8 mouse cellular contexts compared by ENCODE assay signal in the genomic region with DNA sequence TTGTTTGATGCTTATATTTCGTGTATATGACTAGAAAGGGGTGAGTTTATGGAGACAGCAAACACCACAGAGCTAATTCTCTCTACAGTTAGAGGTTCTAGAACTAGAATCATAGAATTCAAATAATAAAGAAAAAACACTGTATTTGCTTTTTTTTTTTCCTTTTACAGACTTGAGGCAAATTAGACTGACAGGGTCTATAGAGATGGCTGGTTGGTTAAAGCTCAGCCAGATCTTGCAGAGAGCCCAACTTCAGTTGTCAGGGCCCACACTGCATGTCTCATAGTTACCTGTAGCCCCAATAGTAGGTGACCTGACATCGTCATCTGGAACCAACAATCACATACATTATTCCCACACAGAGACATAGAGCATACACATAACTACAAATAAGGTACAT. TPM values are rescaled to one million over a fixed set of nuclear protein-coding genes. Genes with fewer than 3 reads are reported as not detected.
DNase-seq lines count a peak whose midpoint lies in the region; ATAC-seq lines count a peak whose summit lies in the region.

Dpy30 (minus strand) TSS at position 101 of the 400 bp plus-strand sequence.

- no peak for DNase-seq in kidney, adult 8-10 months
- no peak for DNase-seq in adrenal gland, postnatal 14 days
- DNase-seq in gastrocnemius, postnatal 10 days: no peak
- no peak for DNase-seq in retina, postnatal 1 day
- DNase-seq in right cerebral cortex, postnatal 25 days: no peak

- no peak within 1 kb of the TSS for H3K9ac ChIP-seq in kidney, embryonic 14.5 days (ENCODE audit: low read depth, low read length)

- no peak for ATAC-seq in kidney, embryonic 14.5 days (ENCODE audit: low FRiP score, low TSS enrichment)
- no peak for ATAC-seq in inflammation-experienced regulatory T-cells, adult 6 months
- no peak for ATAC-seq in megakaryocyte, adult 5-6 weeks (ENCODE audit: poor library complexity, severe bottlenecking)

- no peaks in the 10 kb centered on the region for H3K36me3 ChIP-seq in kidney, embryonic 14.5 days (ENCODE audit: control insufficient read depth, insufficient read depth, low read length)

- H3K4me1 ChIP-seq in kidney, embryonic 14.5 days (ENCODE audit: control insufficient read depth, insufficient read depth, low read length): no peaks in the 10 kb centered on the region

- no peaks in the 10 kb centered on the region for H3K9me3 ChIP-seq in kidney, embryonic 14.5 days (ENCODE audit: control insufficient read depth, low read length)

- no peak within 1 kb of the TSS for H3K4me3 ChIP-seq in kidney, embryonic 14.5 days (ENCODE audit: low read length)

- no peak within 1 kb of the TSS for H3K4me2 ChIP-seq in kidney, embryonic 14.5 days (replicated peaks; ENCODE audit: low read depth, low read length)

- WGBS in kidney, embryonic 14.5 days: 84% methylated on average over 2 of the region's 2 CpGs

- no peak within 1 kb of the TSS for H3K27ac ChIP-seq in kidney, embryonic 14.5 days (ENCODE audit: low read depth, low read length)

- H3K27me3 ChIP-seq in kidney, embryonic 14.5 days (ENCODE audit: control insufficient read depth, insufficient read depth, low read length): no peaks in the 10 kb centered on the region

RNA-seq across cellular contexts. Expression of gene Dpy30, which starts in this region (rescaled TPM):
- 264 and 339 TPM in 2 replicates for polyA plus RNA-seq in kidney, embryonic 14.5 days (2014; fragmentation: Nextera tagmentation; extraction: Ambion mirVana)
- total RNA-seq in adrenal gland, postnatal 14 days (2021): 89.7 and 95.2 TPM in 2 replicates
- 10 to 100 TPM; 80.3 to 85.5 TPM for total RNA-seq in gastrocnemius, postnatal 10 days (2021)
- 100 to 1,000 TPM; 141 to 185 (median 142) TPM for polyA plus RNA-seq in inflammation-experienced regulatory T-cells, adult 6 months (2017; shearing (Covaris generic))
- total RNA-seq in megakaryocyte, adult 5-6 weeks (2015): 112 and 124 TPM in 2 replicates
- total RNA-seq in megakaryocyte, adult 5-6 weeks (2017): 69.1 and 84.8 TPM in 2 replicates
